Mouse (Mus musculus) CH12.LX (cell line): ENCODE measurements around the gene Arhgef3. TPM values are rescaled to one million over a fixed set of nuclear protein-coding genes. Genes with fewer than 3 reads are reported as not detected.

ENCODE experiments used
- DNase-seq: peaks from one replicate; pipeline ENCODE4 v3.0.0-alpha.2; 2013; ENCODE audit errors: extremely low read depth
- H3K27ac ChIP-seq: 2 replicates; pipeline ENCODE4 v1.5.1; 2012; ENCODE audit warnings: low read depth, mild to moderate bottlenecking, control low read depth, moderate library complexity; ENCODE audit not compliant: insufficient read depth
- H3K27me3 ChIP-seq: replicated peaks from 2 replicates; pipeline ENCODE3; 2012; ENCODE audit warnings: inconsistent platforms
- H3K36me3 ChIP-seq, 2 experiments: replicated peaks in 1 of 2; 2 replicates each; pipeline versions ENCODE3 to v1.6.1; 2012; ENCODE audit warnings: inconsistent platforms in 1 of 2, low read length in 1 of 2, mild to moderate bottlenecking in 1 of 2, mixed read lengths in 1 of 2, moderate library complexity in 1 of 2; ENCODE audit not compliant: control insufficient read depth in 1 of 2, insufficient read depth in 1 of 2
- H3K4me1 ChIP-seq, 2 experiments: 2 replicates each; pipeline ENCODE4 v1.6.1; 2012; ENCODE audit warnings: inconsistent platforms in 1 of 2, moderate library complexity in 1 of 2; ENCODE audit not compliant: insufficient read depth in 2 of 2, control insufficient read depth in 1 of 2
- H3K4me2 ChIP-seq: 2 replicates; pipeline ENCODE4 v1.6.1; 2012; ENCODE audit warnings: low read depth, mild to moderate bottlenecking, control low read depth; ENCODE audit not compliant: poor library complexity, insufficient read depth, severe bottlenecking
- H3K4me3 ChIP-seq, 3 experiments: fragments of 150-350 bp in 1 of 3; sonication (generic) in 1 of 3; replicated peaks in 1 of 3; 2 replicates each; pipeline versions ENCODE3 to v1.5.1; 2011 to 2012; ENCODE audit warnings: low read depth in 2 of 3, low read length in 2 of 3, mild to moderate bottlenecking in 2 of 3, moderate library complexity in 2 of 3, control low read depth in 1 of 3, improper control_type of control experiment in 1 of 3, inconsistent platforms in 1 of 3, mixed read lengths in 1 of 3; ENCODE audit not compliant: poor library complexity in 1 of 3
- H3K79me2 ChIP-seq: replicated peaks from 2 replicates; pipeline ENCODE4 v1.6.1; 2012; ENCODE audit warnings: mild to moderate bottlenecking, moderate library complexity; ENCODE audit not compliant: control insufficient read depth, poor library complexity, insufficient read depth, severe bottlenecking; ENCODE audit errors: extremely low read depth
- H3K9ac ChIP-seq: 2 replicates; pipeline ENCODE4 v1.6.1; 2012; ENCODE audit warnings: low read depth, mild to moderate bottlenecking, control low read depth, moderate library complexity; ENCODE audit not compliant: insufficient read depth
- H3K9me3 ChIP-seq: replicated peaks from 2 replicates; pipeline ENCODE3; 2012; ENCODE audit warnings: low read length, inconsistent platforms, mixed read lengths
- CTCF ChIP-seq, 2 experiments: IDR thresholded peaks in 1 of 2; conservative IDR thresholded peaks in 1 of 2; 2 replicates each; pipeline ENCODE4 v1.5.1; 2011 to 2012; ENCODE audit warnings: low read depth in 2 of 2, low read length in 2 of 2, improper control_type of control experiment in 1 of 2, inconsistent platforms in 1 of 2, mild to moderate bottlenecking in 1 of 2, moderate library complexity in 1 of 2
- E2F4 ChIP-seq: IDR thresholded peaks from 2 replicates; pipeline ENCODE4 v1.6.1; 2011; ENCODE audit warnings: low read depth, low read length, improper control_type of control experiment; ENCODE audit not compliant: insufficient replicate concordance
- EP300 ChIP-seq: IDR thresholded peaks from 2 replicates; pipeline ENCODE4 v1.6.1; 2011; ENCODE audit warnings: low read length, improper control_type of control experiment
- ETS1 ChIP-seq: conservative IDR thresholded peaks from 2 replicates; pipeline ENCODE4 v1.6.1; 2012; ENCODE audit warnings: low read depth, mild to moderate bottlenecking, inconsistent platforms, low read length, improper control_type of control experiment, moderate library complexity
- KAT2A ChIP-seq: IDR thresholded peaks from 2 replicates; pipeline ENCODE4 v1.6.1; 2012; ENCODE audit warnings: low read length, improper control_type of control experiment, inconsistent platforms; ENCODE audit not compliant: insufficient replicate concordance
- MAFK ChIP-seq: IDR thresholded peaks from 2 replicates; pipeline ENCODE4 v1.6.1; 2011; ENCODE audit warnings: low read length, improper control_type of control experiment; ENCODE audit not compliant: insufficient replicate concordance
- MAZ ChIP-seq: IDR thresholded peaks from 2 replicates; pipeline ENCODE4 v1.6.1; 2012; ENCODE audit warnings: low read depth, mild to moderate bottlenecking, inconsistent platforms, low read length, improper control_type of control experiment, moderate library complexity
- MEF2A ChIP-seq: IDR thresholded peaks from 2 replicates; pipeline ENCODE4 v1.6.1; 2014; ENCODE audit warnings: low read depth, mild to moderate bottlenecking, inconsistent platforms, low read length, improper control_type of control experiment, borderline replicate concordance
- MXI1 ChIP-seq: IDR thresholded peaks from 2 replicates; pipeline ENCODE4 v1.6.1; 2011; ENCODE audit warnings: mild to moderate bottlenecking, low read depth, low read length, improper control_type of control experiment
- MYC ChIP-seq: IDR thresholded peaks from 2 replicates; pipeline ENCODE4 v1.6.1; 2011; ENCODE audit warnings: low read depth, mild to moderate bottlenecking, improper control_type of control experiment, low read length
- NELFE ChIP-seq: IDR thresholded peaks from 2 replicates; pipeline ENCODE4 v1.6.1; 2011; ENCODE audit warnings: low read depth, low read length, improper control_type of control experiment
- NRF1 ChIP-seq: IDR thresholded peaks from 2 replicates; pipeline ENCODE4 v1.6.1; 2014; ENCODE audit warnings: low read depth, mild to moderate bottlenecking, inconsistent platforms, low read length, improper control_type of control experiment, moderate library complexity
- PAX5 ChIP-seq: IDR thresholded peaks from 2 replicates; pipeline ENCODE4 v1.6.1; 2012; ENCODE audit warnings: low read length, inconsistent platforms, mixed read lengths
- POLR2A ChIP-seq: IDR thresholded peaks from 2 replicates; pipeline ENCODE4 v1.6.1; 2011; ENCODE audit warnings: low read depth, mild to moderate bottlenecking, improper control_type of control experiment, low read length
- POLR2AphosphoS2 ChIP-seq: IDR thresholded peaks from 2 replicates; pipeline ENCODE4 v1.6.1; 2011; ENCODE audit warnings: low read depth, low read length, improper control_type of control experiment
- RAD21 ChIP-seq: IDR thresholded peaks from 2 replicates; pipeline ENCODE4 v1.6.1; 2011; ENCODE audit warnings: low read depth, mild to moderate bottlenecking, low read length, improper control_type of control experiment, moderate library complexity
- RCOR1 ChIP-seq: conservative IDR thresholded peaks from 2 replicates; pipeline ENCODE4 v1.6.1; 2012; ENCODE audit warnings: low read depth, mild to moderate bottlenecking, inconsistent platforms, low read length, improper control_type of control experiment
- SMC3 ChIP-seq: IDR thresholded peaks from 2 replicates; pipeline ENCODE4 v1.6.1; 2011; ENCODE audit warnings: low read depth, low read length, improper control_type of control experiment
- TBP ChIP-seq: conservative IDR thresholded peaks from 2 replicates; pipeline ENCODE4 v1.6.1; 2011; ENCODE audit warnings: low read depth, low read length, improper control_type of control experiment
- TCF12 ChIP-seq: IDR thresholded peaks from 2 replicates; pipeline ENCODE4 v1.6.1; 2014; ENCODE audit warnings: low read depth, mild to moderate bottlenecking, inconsistent platforms, low read length, improper control_type of control experiment
- UBTF ChIP-seq: IDR thresholded peaks from 2 replicates; pipeline ENCODE4 v1.6.1; 2012; ENCODE audit warnings: low read depth, mild to moderate bottlenecking, inconsistent platforms, low read length, improper control_type of control experiment, moderate library complexity
- USF1 ChIP-seq: IDR thresholded peaks from 2 replicates; pipeline ENCODE4 v1.6.1; 2014; ENCODE audit warnings: low read depth, mild to moderate bottlenecking, inconsistent platforms, low read length, improper control_type of control experiment
- ZKSCAN1 ChIP-seq: IDR thresholded peaks from 2 replicates; pipeline ENCODE4 v1.6.1; 2012; ENCODE audit warnings: low read depth, inconsistent platforms, low read length, improper control_type of control experiment, borderline replicate concordance
- ZMIZ1 ChIP-seq: IDR thresholded peaks from 2 replicates; pipeline ENCODE4 v1.6.1; 2012; ENCODE audit warnings: low read depth, mild to moderate bottlenecking, inconsistent platforms, low read length, improper control_type of control experiment
- ZNF384 ChIP-seq: IDR thresholded peaks from 2 replicates; pipeline ENCODE4 v1.6.1; 2012; ENCODE audit warnings: low read depth, low read length, improper control_type of control experiment, inconsistent platforms
- dilution Hi-C: fragments of 300-500 bp; cut with MboI; formaldehyde crosslinking; loops from 2 replicates; pipeline ENCODE4 v1.14.3; 2020; ENCODE audit warnings: low sequenced_read_pairs; ENCODE audit not compliant: extremely low pct_unique_long_range_greater_than_20kb, extremely low pct_ligation_motif_present
- in situ Hi-C: fragments of 300-500 bp; cut with MboI; formaldehyde crosslinking; loops from 3 replicates; pipeline ENCODE4 v1.14.3; 2019; ENCODE audit warnings: low sequenced_read_pairs, low pct_ligation_motif_present, low pct_unique_long_range_greater_than_20kb, mixed read lengths
- polyA plus RNA-seq: library from polyadenylated mRNA; unstranded; fragments of >175 nt; gene quantifications from 2 replicates; pipeline ENCODE4 v1.2.1, GENCODE M21; 2012; ENCODE audit warnings: low read depth; ENCODE audit not compliant: insufficient read length
- total RNA-seq, 2 experiments: library from RNA; depleted of rRNA; stranded (reverse); fragments of 300-350 nt in 1 of 2; fragments of >200 nt in 1 of 2; gene quantifications; 2 replicates each; pipeline ENCODE4 v1.2.3; 2012 to 2014

Arhgef3 gene
- total and polyA plus RNA-seq, 3 experiments, result 0.51 to 0.64 (median 0.62) TPM

DNA sequence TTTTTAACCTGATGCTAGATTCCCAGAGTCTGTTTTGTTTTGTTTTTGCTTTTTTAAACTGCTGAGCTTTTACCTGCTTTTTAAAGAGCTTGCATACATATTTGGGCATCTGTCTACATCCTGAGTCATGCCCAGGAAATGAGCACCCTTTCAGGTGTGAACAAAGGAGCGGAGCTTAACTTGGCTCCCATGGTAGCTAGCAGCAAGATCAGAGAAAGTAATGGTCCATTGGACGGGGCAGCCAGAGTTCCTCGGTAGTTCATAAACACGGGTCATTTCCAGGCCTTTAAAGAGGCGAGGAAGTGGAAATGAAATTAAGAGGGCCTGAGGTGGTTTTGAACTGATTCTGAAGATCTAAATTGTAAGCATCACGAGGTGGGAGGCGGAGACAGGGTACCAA, 276.0 kb downstream of the Arhgef3 start:
- Histone ChIP-seq H3K9ac (no peak overlapping the region), H3K4me2 (no peak overlapping the region), H3K27me3 (no peaks in the 10 kb centered on the region), H3K9me3 (no peaks in the 10 kb centered on the region), H3K36me3 (no peaks in the 10 kb centered on the region), H3K4me3 (no peak overlapping the region), H3K4me1 (peaks cover 0 to 6% of the 10 kb centered on the region in 2 experiments; a peak in 1 of 4 replicates), H3K79me2 (no peaks in the 10 kb centered on the region), H3K27ac (no peak overlapping the region)
- dilution Hi-C loops (no loop called here), in situ Hi-C loops (no loop called here)
- DNase-seq, result no peak
- TF ChIP-seq EP300 (no peak), TBP (no peak), ETS1 (no peak), ZKSCAN1 (no peak), MXI1 (no peak), RAD21 (no peak), ZMIZ1 (no peak), POLR2AphosphoS2 (no peak), SMC3 (no peak), USF1 (no peak), RCOR1 (no peak), TCF12 (no peak)

DNA sequence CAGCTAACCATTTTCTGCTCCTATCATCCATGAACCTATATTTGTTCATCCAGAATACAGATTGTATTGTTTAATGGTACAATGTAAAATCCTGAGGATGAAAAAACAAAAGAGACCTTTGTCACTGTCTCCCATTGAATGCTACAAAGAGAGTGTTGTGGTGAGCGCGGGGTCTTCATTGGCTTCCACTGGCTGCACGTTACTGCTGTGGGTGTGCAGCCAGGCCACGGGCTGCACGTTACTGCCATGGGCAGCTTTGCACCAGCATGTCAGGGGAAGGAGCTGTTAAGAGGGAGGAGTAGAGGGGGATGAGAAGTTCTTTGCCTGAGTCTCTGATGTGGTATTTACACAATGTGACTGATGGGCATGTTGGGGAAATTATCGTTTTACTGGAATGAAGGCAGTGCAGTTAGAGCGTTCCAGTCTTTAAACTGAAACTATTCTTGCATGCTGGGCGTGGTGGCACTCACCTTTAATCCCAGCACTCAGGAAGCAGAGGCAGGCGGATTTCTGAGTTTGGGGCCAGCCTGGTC, 277.1 kb downstream of the Arhgef3 start:
- in situ Hi-C loops, result no loop called here
- no peaks in the 10 kb centered on the region for H3K36me3 ChIP-seq

DNA sequence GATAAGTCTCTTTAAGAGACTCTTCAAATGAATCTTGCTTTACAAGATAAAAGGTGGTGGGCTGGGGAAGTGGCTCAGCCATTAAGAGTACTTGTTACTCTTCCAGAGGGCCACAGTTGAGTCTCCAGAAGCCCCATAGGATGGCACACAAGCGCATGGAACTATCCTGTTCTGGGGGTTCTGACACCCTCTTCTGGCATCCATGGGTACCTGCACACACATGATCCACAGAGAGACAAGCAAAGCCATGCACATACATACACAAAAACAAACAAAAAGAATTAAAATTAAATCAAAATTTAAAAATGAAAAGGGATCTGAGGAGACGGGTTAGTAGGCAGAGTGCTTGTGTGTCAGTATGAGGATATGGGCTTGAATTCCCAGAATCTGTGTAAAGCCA, 278.0 kb downstream of the Arhgef3 start:
- Histone ChIP-seq H3K4me3 (no peak overlapping the region), H3K27ac (no peak overlapping the region), H3K27me3 (no peaks in the 10 kb centered on the region), H3K4me2 (no peak overlapping the region), H3K79me2 (no peaks in the 10 kb centered on the region), H3K9ac (no peak overlapping the region), H3K36me3 (no peaks in the 10 kb centered on the region), H3K4me1 (peaks cover 14 to 25% of the 10 kb centered on the region in 2 experiments), H3K9me3 (no peaks in the 10 kb centered on the region)
- DNase-seq, result no peak
- in situ Hi-C loops (no loop called here), dilution Hi-C loops (no loop called here)
- no peak for TF ChIP-seq MYC
- no peak for TF ChIP-seq UBTF
- no peak for TF ChIP-seq MEF2A
- TF ChIP-seq TCF12, result no peak
- TF ChIP-seq NRF1, result no peak
- peak in 1 of 2 experiments; percentile 42; a peak in 2 of 4 replicates for TF ChIP-seq CTCF (conservative IDR thresholded peaks at IDR 0.05 in 1 of 2, IDR thresholded peaks at IDR 0.05 in 1 of 2; ENCODE audit: low read depth in 2 of 2, low read length in 2 of 2)
- no peak for TF ChIP-seq NELFE
- no peak for TF ChIP-seq ZNF384
- TF ChIP-seq E2F4, result no peak
- TF ChIP-seq ZKSCAN1, result no peak
- no peak for TF ChIP-seq PAX5
- no peak for TF ChIP-seq TBP
- no peak for TF ChIP-seq KAT2A
- no peak for TF ChIP-seq EP300
- TF ChIP-seq RAD21, result peak; percentile 21
- peak; percentile 39; the same call in 1 of the 2 replicates for TF ChIP-seq SMC3
- no peak for TF ChIP-seq USF1

More for the DNA sequence above, 277.1 kb downstream of the Arhgef3 start:
- Histone ChIP-seq H3K9ac (no peak overlapping the region), H3K9me3 (no peaks in the 10 kb centered on the region), H3K79me2 (no peaks in the 10 kb centered on the region), H3K27ac (no peak overlapping the region), H3K27me3 (no peaks in the 10 kb centered on the region), H3K4me1 (peaks cover 9 to 17% of the 10 kb centered on the region in 2 experiments), H3K4me2 (no peak overlapping the region), H3K4me3 (no peak overlapping the region)
- dilution Hi-C loops, result no loop called here
- TF ChIP-seq POLR2A (no peak), TBP (no peak), MAFK (no peak), RAD21 (no peak), MAZ (no peak), MEF2A (no peak)
- no peak for DNase-seq
